In genomic region chr1:66459394-66459793, GRCm38 (mm10) we compare ENCODE assay signal across 26 mouse cellular contexts.
"Had no signal": no experiment of that assay in that cellular context is flagged by ENCODE, and none has a peak within 500 bp of the region (broad histone marks: within the 10 kb centered on the region; RNA-seq: fewer than 3 reads in every experiment).

No protein-coding gene starts in this region.

- H3K27ac ChIP-seq: gastrocnemius, adult 2 months; heart, adult 2 months; heart, embryonic 13.5 days; heart, embryonic 15.5 days; hindbrain, embryonic 13.5 days; hindbrain, embryonic 15.5 days; hindbrain, postnatal 0 days; kidney, embryonic 15.5 days; kidney, postnatal 0 days; limb, embryonic 10.5 days; limb, embryonic 12.5 days had no signal

- H3K36me3 ChIP-seq: heart, embryonic 13.5 days; heart, embryonic 15.5 days; hindbrain, embryonic 13.5 days; hindbrain, embryonic 15.5 days; kidney, embryonic 15.5 days; limb, embryonic 10.5 days; limb, embryonic 12.5 days had no signal

- H3K9ac ChIP-seq: heart, embryonic 13.5 days; heart, embryonic 15.5 days; hindbrain, embryonic 13.5 days; hindbrain, embryonic 15.5 days; kidney, embryonic 15.5 days; limb, embryonic 12.5 days had no signal

- H3K9me3 ChIP-seq: heart, embryonic 13.5 days; heart, embryonic 15.5 days; hindbrain, embryonic 13.5 days; hindbrain, embryonic 15.5 days; kidney, embryonic 15.5 days; limb, embryonic 10.5 days had no signal

- H3K4me3 ChIP-seq: gastrocnemius, adult 2 months; heart, adult 2 months; heart, embryonic 13.5 days; heart, embryonic 15.5 days; hindbrain, embryonic 13.5 days; hindbrain, embryonic 15.5 days; kidney, embryonic 15.5 days; limb, embryonic 10.5 days; limb, embryonic 12.5 days had no signal

- ATAC-seq: forebrain, embryonic 16.5 days; hindbrain, postnatal 0 days; intestine, embryonic 16.5 days had no signal

- H3K4me1 ChIP-seq: heart, embryonic 15.5 days; hindbrain, embryonic 13.5 days; hindbrain, embryonic 15.5 days; kidney, embryonic 15.5 days; limb, embryonic 10.5 days; limb, embryonic 12.5 days had no signal

- H3K27me3 ChIP-seq: heart, embryonic 13.5 days; heart, embryonic 15.5 days; hindbrain, embryonic 13.5 days; hindbrain, embryonic 15.5 days; kidney, embryonic 15.5 days; limb, embryonic 12.5 days had no signal

- H3K4me2 ChIP-seq: heart, embryonic 11.5 days; heart, embryonic 13.5 days; heart, embryonic 15.5 days; hindbrain, embryonic 13.5 days; hindbrain, embryonic 15.5 days; kidney, embryonic 15.5 days; limb, embryonic 12.5 days had no signal

- DNase-seq: gastrocnemius, adult 2 months; gastrocnemius, postnatal 14 days; gastrocnemius, postnatal 36 days; heart, adult 11 months; heart, adult 2 months; heart, postnatal 14 days; heart, postnatal 36 days; kidney, adult 11 months; kidney, adult 2 months; kidney, adult 9 months; kidney, postnatal 14 days; kidney, postnatal 36 days; layer of hippocampus, adult 9-11 months; layer of hippocampus, postnatal 36 days had no signal
